Mouse (Mus musculus): ENCODE measurements around the gene Zmiz1.

The Zmiz1 gene

DNA sequence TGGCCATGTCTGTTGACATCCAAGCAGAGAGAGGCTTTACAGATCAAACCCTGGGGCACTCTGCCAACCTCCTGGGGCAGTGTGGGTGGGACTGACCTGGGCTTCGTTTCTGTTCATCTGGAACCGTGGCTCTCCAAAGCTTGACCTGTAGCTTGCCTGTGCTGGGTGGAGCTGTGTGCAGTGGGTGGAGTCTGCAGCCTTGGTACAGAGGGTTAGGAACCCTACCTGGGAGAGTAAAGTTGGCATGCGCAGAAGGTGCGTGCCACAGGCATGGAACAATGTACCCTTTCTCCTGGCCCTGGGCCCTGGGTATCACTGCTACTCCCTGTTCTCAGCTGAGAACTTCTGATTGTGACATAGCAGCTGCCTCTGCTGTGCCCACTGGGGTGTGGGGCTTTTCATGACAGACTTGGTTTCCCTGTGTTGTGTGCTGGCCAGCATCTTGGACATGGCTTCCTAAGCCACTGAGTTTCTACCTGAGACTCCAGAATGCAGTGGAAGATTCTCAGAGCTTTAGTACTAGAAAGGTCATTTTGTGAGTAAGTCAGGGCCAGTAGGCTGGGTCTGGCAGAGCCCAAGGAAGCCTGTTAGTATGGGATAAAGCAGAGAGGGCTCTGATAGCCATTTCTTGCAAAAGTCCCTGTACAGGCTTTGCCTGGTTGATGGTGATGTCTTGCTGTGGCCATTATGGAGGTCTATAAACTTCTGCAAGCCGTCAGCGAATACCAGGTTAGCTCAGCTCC is 30.5 kb downstream of the Zmiz1 start:
- DNase-seq (ENCODE audit: low spot score in 2 of 2) = no peak

- no peak for DNase-seq (ENCODE audit: low spot score in 2 of 2)
Observed at GRCm38 (mm10) chr14:25491961-25492360, 33.0 kb downstream of the Zmiz1 start.

DNA sequence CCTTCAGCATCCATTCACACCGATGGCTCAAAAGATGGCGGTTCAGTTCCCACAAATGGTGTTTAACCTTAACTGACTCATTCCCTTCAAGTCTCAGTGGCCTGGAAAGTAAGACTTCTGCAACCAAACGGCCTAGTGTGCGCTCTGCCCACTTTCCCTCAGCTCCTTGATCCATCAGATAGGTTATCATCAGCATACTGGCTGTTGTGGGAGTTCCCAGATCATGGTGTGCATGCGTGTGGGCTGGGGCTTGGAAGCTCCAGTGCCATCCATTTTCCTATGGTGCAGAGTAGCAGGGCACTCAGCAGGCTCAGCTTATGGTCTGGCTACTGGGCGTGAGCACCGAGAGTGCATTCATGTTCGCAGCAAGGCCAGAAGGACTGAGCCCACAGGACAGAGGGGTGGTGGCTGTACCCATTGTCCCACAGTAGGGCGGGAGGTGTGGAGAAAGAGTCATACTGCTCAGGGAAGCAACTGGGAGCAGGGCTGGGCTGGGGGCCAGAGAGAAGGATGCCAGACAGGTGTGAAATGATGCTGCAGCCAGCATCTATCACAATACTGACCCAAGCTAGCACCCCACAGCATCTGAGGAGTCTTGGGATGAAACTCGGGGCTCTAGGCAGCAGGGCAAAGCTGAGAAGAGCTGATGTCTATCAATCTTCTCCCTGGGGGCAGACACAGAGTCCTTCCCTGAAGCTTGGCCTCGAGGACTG is 33.7 kb downstream of the Zmiz1 start:
- no peak for DNase-seq (ENCODE audit: low spot score in 2 of 2)

- no peak for DNase-seq (ENCODE audit: low spot score in 2 of 2)
Observed at GRCm38 (mm10) chr14:25493301-25494241, 34.6 kb downstream of the Zmiz1 start.

DNA sequence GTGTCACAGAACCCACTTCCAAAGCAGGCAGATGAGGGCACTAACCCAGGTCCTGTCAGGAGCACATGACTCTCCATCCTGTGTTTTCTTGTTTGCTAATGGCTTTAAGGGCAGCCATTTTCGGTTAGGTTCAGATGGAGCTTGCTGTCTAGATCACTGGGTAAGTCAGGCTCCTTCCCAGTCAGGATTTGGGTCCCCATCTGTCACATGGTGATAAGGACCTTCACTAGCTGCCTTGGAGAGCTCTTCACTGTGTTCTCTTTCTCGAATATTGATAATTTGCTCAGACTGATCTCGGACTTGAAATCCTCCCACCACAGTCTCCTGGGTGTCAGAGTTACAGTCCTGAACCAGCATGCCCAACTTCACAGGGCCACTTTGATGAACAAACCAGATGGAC is 35.8 kb downstream of the Zmiz1 start:
- no peak for DNase-seq (ENCODE audit: low spot score in 2 of 2)

GRCm38 (mm10) chr14:25496116-25496515 is 37.1 kb downstream of the Zmiz1 start:
- peak in 1 of 2 experiments; percentile 63 for DNase-seq (ENCODE audit: low spot score in 2 of 2)

DNA sequence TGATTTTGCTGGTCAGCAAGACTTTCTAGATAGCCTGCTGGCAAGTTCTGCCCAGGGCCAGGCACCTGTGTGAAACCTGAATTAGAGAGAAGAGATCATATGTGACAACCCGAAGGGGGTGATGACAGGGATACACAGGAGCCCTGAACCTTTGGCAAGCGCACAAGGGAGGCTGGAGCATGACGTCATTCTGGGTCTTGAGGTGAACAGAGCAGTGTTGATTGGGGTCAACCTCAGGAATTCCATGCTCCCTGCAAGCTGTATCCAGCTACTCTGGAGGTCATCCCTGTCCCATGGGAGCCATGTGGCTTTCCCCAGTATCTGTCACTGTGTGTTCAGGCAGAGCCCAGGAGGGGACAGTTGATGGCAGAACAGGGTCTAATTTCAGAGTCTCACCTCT is 38.0 kb downstream of the Zmiz1 start:
- DNase-seq (ENCODE audit: low spot score in 2 of 2) = no peak

DNA sequence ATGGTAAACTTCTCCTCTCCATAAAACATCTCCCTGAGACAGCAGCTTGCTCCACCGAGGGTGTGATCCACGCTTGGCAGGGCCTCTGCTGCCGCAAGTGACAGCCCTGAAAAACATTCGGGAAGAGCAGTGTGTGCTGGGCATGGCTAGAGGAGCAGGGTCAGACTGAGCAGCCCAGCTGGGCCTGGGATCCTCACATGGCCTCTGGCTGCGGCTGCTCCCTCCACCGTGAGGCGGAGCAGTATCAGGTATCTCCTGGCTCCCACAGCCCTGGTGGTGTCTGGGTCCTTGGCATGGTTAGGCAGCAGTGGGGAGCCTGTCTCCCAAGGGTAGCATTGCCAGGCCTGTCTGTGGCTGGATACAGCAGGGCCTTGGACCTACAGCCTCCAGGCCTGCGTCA is 38.6 kb downstream of the Zmiz1 start:
- no peak for DNase-seq (ENCODE audit: low spot score in 2 of 2)

GRCm38 (mm10) chr14:25498367-25498766 is 39.4 kb downstream of the Zmiz1 start:
- DNase-seq (ENCODE audit: low spot score in 2 of 2) = no peak

DNA sequence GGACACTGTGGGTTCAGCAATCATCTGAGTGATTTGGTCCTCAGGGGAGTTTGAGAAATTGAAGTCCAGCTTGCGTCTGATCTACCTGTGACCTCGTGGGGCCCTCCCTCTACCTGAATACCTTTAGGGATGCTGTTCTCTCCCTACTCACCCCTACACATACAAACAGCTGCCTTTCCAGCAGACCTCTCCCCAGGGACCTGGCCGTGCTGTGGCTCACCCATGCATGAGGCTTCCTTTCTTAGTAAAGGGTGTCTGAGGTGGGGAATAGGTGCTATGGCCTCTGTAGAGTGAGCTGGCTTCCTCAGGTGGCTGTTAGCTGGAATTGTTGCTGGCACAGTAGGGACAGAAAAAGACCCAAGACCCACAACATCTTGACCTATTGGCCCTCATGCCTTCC is 40.5 kb downstream of the Zmiz1 start:
- DNase-seq (ENCODE audit: low spot score in 2 of 2) = no peak

GRCm38 (mm10) chr14:25500511-25501120 is 41.6 kb downstream of the Zmiz1 start:
- no peak for DNase-seq (ENCODE audit: low spot score in 2 of 2)

DNA sequence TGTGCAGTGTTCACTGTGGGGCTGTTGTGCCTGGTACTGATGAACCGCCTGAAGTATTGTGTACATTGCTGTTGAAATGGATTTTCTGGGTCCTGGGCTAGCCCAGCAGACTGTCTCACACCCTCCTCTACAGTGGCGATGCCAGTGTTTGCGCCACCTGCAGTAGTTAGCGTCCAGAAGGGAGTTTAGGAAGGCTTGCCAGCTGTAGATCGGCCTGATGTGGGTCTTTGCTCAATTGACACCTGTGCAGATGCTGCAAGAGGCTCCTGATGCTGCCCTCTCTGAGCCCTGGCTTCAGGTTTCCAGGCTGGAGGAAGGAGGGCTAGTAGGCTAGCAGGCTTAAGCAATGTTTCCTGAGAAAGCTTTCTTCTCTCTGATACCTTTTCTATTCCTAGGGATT is 42.5 kb downstream of the Zmiz1 start:
- no peak for DNase-seq (ENCODE audit: low spot score in 2 of 2)

DNA sequence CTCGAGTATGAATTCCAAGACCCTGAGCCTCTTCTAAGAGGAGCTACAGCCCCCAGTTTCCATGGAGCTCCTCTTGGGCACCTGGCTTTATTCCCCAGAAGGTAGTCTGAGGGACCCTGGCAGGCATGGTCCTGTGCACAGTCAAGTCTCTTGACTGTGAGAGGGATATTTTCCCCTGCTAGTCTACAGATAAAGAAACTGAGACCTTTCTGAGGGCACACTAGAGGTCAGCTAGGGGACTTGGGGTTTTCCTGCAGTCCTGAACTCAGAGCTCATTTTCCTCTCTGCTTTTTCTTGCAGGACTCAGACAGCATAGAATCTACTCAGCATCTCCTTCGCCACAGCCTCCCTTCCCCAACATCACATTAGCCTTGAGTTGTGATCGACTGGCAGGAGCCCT is 43.4 kb downstream of the Zmiz1 start:
- DNase-seq (ENCODE audit: low spot score in 2 of 2) = no peak

DNA sequence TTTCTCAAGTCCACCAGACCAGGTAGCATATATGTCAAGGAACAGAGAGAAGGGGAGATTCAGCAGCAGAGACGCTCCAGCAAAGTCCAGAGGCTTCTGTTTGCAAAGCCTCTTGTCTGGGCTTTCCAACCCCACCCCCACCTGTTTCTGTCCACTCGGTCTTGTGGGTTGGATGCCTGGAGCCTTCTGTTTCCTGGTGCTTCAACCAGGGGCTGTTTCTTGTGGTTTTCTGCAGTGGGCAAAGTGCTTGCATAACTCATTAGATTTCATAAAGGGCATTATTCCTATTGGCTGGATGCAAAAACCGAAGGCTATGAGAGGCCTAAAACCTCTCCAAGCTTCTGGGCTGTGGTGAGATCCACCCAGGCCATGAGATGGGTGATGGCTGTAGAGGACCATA is 45.3 kb downstream of the Zmiz1 start:
- DNase-seq (ENCODE audit: low spot score in 2 of 2) = no peak

GRCm38 (mm10) chr14:25505201-25505671 is 46.3 kb downstream of the Zmiz1 start:
- no peak for DNase-seq (ENCODE audit: low spot score in 2 of 2)

DNA sequence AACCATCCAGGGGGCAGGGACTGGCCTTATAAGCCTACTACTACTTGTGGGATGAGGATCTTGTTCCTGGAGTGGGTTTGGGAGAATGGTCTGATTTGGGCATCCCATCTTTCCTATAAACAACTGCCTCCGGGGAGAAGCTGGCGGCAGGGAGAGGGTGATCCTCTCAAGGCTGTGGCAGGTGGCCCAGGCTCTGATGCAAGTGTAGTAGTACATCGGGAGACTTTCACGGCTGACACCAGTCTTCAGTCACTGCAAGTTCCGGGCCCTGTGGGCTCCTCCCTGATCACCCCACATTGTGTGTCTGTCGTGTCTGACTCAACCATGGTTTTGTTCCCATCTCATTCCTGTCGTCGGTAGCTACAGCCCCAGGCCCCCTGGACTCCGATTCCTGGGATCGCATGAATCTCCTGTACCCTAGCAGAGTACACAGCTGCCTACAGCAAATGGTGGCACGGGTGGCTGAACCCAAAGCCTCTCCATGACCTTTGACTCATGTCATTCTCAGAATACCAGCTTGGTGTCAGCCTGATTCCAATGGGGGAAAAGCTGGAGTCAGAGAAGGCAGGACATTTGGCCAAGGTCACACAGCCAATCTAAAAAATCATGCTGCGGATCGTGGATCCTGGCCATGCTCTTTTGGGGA is 49.2 kb downstream of the Zmiz1 start:
- no peak for DNase-seq (ENCODE audit: low spot score in 2 of 2)

DNA sequence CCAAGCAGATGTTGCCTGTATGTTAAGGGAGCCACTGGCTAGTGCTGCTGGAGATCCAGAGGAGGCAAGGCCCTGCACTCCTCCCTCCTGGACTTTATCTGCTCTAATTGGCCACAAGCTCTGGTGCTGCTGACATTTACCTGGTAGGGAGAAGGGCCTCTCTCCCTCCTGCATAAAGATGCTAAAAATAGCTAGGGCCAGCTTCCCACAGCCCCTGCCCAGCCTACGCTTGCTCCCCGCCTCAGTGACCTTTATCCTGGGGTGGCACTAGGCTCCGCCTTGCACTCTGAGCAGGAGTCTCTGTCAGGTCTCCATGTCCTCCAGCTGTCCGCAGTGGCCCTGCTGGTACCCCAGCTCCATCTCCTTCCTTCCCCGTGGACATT is 49.8 kb downstream of the Zmiz1 start:
- no peak for DNase-seq (ENCODE audit: low spot score in 2 of 2)

GRCm38 (mm10) chr14:25509450-25510129 is 50.6 kb downstream of the Zmiz1 start:
- no peak for DNase-seq (ENCODE audit: low spot score in 2 of 2)

DNA sequence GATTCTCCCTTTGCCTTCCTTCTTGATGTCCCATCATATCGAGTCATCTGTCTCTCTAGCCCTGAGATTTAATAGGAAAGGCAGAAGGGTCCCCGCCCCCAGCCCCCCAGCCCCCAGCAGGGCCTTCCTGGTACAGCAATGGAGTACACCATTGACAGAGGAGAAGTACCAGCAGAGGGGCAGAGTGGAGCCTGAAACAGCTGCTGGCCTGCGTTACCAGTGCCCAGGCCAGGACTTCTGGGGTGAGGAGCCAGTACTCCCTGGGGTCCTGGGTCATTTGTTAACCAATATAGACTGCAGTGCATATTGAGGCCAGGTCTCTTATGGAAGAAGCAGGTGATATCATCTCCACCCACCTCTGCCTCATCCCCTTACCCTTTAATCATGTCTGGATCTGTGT is 51.4 kb downstream of the Zmiz1 start:
- DNase-seq (ENCODE audit: low spot score in 2 of 2) = no peak

- DNase-seq (ENCODE audit: low spot score in 2 of 2) = no peak
Observed at GRCm38 (mm10) chr14:25510987-25511386, 52.0 kb downstream of the Zmiz1 start.

DNA sequence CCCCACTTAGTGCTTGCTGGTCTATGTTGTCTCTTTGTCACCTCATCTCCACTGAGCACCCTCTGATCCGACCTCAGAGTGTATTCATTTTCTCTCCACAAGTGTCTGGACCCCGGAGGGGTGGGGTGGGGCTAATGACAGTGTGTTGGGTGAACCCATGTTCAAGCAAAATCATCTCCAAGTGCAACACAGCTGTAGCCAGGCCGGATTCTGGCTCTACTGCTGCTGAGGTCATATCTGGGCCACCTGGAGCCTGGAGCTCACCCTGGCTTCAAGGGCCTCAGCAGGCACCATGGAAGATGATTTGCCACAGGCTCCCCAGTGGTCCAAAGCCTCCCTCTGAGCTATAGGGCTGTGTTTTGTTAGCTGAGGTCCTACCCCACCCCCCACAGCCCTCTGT is 52.6 kb downstream of the Zmiz1 start:
- DNase-seq (ENCODE audit: low spot score in 2 of 2) = no peak
